Mouse (Mus musculus) thymus, postnatal 14 days (tissue): ENCODE data around the gene Aqp8.

Experiments used
- DNase-seq: peaks from one replicate; pipeline ENCODE4 v3.0.0; 2021

The Aqp8 gene

GRCm38 (mm10) chr7:123499481-123500238, 37.6 kb downstream of the Aqp8 start:
- no peak for DNase-seq

DNA sequence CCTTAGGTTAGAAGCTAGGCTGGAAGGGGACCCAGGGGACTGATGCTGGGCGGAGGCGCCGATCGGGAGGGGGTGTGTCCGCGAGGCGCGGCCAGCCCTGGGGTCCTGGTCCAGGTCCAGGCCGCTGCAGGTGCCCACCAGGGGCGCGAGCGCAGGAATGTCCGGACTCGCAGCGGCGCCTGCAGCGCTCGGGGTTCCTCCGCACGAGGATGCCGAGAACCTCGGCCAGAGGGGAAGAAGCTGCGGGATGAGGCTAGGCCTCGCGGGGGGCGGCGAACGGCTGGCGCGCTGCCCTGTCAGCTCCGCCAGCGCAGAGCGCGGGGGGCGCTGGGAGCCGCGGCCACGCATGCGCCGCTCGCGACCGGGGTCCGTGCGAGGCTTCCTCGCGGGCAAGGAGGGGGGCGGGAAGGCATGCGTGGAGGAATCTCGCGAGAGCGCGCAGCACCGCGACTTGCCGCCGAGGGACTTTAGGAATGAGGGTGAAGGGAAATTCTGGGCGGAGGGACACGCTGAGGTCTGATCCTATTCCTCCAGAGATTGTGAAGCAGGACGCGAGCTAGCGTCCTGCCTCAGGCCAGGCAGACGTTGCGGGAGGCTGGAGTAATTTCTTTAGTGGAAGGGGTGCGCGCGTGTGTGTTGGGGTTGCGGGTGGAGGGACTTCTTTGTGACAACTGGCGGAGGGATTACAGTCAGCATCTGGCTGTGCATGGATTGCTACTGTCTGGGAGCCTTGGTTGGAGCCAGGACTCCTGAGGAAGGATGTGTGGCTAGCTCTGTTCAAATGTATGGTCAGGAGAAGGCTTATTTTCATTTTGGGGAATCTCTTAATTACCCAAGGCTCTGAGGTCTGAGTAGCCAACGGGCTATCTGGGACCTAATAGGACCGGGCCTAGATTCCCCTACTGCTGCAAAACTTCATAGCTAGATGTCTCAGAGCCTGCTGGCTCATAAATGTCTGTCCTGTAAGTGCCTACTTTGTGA, 38.4 kb downstream of the Aqp8 start, which contains the start of gene Zkscan2:
Zkscan2 (minus strand) TSS at position 211 of the 981 bp plus-strand sequence.
- peak; percentile 63 for DNase-seq

DNA sequence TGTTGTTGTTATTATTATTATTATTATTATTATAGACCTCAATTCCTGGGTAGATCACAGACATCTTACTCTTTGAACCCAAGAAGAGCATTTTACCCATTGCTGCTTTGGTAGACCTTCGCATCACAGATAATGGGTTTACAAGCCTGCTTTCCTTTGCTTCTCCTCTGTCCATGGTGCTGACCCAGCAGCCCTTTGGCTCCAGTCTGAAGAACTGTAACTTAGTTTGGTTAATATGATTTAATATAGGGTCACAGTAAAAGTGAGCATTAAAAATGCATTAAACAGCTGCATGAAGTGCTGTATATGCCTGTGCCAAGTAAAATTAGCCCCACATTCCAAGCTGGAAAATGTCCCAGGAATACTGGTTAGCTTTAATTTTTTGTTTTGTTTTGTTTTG, 41.3 kb downstream of the Aqp8 start:
- peak; percentile 28 for DNase-seq

- no peak for DNase-seq
Observed at GRCm38 (mm10) chr7:123507946-123508345, 45.9 kb downstream of the Aqp8 start.
